Mouse (Mus musculus): Measurements from ENCODE around the gene Pde9a.
A peak's percentile ranks its signal among the peaks of the same experiment; 100 is the strongest.

Gene Pde9a

GRCm38 (mm10) chr17:31503936-31504335 lies 117.9 kb downstream of the Pde9a start:
- no peak for DNase-seq (ENCODE audit: extremely low read depth, low read depth, low spot score)

DNA sequence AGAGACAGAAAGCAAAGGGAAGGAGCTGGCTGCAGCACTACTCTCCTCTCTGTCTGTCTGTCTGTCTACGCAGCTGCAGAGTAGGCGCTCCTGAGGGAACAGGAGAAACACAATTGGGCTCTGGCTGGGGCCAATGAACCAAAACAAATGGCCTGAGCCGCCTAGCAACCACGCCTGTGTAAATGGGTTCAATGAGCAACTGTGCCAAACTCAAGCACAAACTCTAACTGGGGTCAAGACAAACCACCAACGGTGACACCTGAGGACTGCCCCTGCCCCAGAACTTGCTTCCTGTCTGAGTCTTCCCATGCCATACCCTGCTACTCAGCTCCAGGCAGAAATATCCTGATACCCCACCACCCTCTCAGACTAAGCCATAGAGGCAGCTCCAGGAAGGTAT lies 119.0 kb downstream of the Pde9a start:
- DNase-seq (ENCODE audit: extremely low read depth, low read depth, low spot score): no peak

DNA sequence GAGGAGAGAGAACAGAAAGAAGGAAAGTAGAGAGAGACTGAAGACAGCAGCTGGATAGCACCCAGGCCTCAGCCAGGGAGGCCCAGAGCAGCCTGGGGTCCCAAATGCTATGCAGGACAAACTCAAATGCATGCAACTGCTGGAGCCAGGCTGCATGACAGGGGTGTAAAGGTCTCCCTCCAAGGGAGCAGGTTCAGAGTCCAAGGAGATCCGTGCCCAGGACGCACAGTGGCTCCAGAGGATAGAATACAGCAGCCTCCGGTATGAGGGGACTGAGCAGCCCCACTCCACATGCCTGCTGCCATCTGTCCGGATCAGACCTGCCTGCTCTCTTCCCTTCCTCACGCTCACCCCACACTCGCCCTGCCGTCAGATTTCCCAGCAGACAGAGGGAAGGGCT lies 120.3 kb downstream of the Pde9a start:
- DNase-seq (ENCODE audit: extremely low read depth, low read depth, low spot score): no peak

GRCm38 (mm10) chr17:31510944-31511343 lies 124.9 kb downstream of the Pde9a start:
- no peak for DNase-seq (ENCODE audit: extremely low read depth, low read depth, low spot score)

DNA sequence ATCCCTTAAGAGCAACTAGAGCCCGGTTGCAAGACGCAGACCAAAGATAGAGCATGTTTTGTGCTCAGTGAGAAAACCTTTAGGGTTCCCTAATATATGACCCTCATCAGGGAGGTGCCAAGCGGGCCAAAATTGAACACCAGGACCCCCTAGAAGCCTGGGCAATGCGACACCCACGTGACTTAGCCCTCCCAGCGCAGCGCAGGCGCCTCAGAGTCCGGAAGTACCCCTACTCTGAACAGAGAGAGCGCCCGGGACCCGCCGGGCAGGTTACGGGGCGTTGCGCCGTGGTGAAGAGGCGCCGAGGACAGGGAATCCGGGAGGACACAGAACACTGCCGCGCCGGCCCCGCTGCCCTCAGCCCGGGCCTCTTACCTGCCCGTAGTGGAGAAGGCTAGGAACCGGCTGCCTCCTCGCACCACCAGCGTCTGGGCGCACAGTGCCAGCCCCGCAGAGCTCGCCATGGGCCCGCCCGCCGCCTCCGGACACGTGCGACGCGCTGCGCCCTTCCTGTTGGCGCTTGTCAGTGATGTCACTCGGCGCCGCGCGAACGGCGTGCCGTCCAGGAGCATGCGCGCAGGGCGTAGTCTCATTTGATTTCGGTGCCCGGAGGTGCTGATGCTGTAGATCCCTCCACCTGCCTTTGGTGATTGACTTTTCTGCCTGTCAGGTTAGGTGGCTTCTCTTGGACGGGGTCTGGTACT lies 125.9 kb downstream of the Pde9a start:
- DNase-seq (ENCODE audit: extremely low read depth, low read depth, low spot score): no peak

- no peak for DNase-seq (ENCODE audit: extremely low read depth, low read depth, low spot score)
Observed at GRCm38 (mm10) chr17:31512593-31512992, 126.6 kb downstream of the Pde9a start.

DNA sequence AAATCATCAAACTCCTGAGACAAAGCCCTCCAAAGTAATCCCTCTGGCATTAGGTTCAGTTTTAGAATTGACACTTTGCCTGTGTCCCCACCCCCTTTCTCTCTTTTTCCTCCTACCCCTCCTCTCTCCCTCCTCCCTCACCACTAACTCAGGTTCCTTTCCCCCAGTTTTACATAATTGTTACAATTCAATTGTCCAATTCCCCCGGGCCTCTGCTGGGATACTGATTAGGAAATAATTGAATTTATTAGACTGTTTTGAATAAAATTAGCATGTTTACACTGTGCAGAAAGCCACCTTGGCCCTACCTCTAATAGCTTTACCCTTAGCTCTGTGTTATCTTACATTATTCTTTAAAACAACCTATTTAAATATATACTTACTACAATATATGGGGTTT lies 128.7 kb downstream of the Pde9a start:
- no peak for DNase-seq (ENCODE audit: extremely low read depth, low read depth, low spot score)

GRCm38 (mm10) chr17:31519344-31519945 lies 133.4 kb downstream of the Pde9a start:
- no peak for DNase-seq (ENCODE audit: extremely low read depth, low read depth, low spot score)

- peak; percentile 94 for DNase-seq (ENCODE audit: extremely low read depth, low read depth, low spot score)
Observed at GRCm38 (mm10) chr17:31519946-31520838, 134.2 kb downstream of the Pde9a start, which contains the start of the genes Wdr4 and Ndufv3. TSS of gene Wdr4 (minus strand) at chr17:31519980. TSS of gene Ndufv3 (plus strand) at chr17:31520115.

GRCm38 (mm10) chr17:31520895-31521294 lies 134.9 kb downstream of the Pde9a start:
- no peak for DNase-seq (ENCODE audit: extremely low read depth, low read depth, low spot score)

GRCm38 (mm10) chr17:31521948-31522347 lies 135.9 kb downstream of the Pde9a start:
- no peak for DNase-seq (ENCODE audit: extremely low read depth, low read depth, low spot score)

DNA sequence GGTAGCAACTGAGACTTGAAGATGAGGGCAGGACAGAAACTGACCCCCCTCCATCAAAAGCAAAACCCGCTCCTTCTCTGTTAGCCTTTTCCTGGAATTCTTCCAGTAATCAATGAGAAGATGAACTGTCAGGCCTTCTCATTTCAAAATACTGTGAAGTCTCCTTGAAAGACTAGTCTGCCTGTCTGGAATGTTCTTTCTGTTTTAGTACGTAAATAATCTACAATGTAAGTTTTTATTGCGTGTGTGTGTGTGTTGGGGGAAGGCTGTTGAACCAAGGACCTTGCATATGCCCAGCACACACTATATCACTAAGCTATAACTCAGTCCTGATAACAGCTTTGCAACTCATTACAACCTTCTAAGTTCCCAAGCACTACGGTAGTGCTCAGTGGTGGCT lies 139.1 kb downstream of the Pde9a start:
- DNase-seq (ENCODE audit: extremely low read depth, low read depth, low spot score): no peak

GRCm38 (mm10) chr17:31525816-31526215 lies 139.8 kb downstream of the Pde9a start:
- DNase-seq (ENCODE audit: extremely low read depth, low read depth, low spot score): no peak
